Mouse (Mus musculus): ENCODE measurements around the gene Sh3bgr. TPM values are rescaled to one million over a fixed set of nuclear protein-coding genes. Genes with fewer than 3 reads are reported as not detected.

Gene Sh3bgr
- total and polyA plus RNA-seq, 3 experiments, result 1.1 to 2.0 TPM; not detected in 1

- no peaks in the 10 kb centered on the region for H3K4me1 ChIP-seq (ENCODE audit: control insufficient read depth in 1 of 2, insufficient read depth in 2 of 2, low read length in 2 of 2)
- H3K27me3 ChIP-seq (ENCODE audit: control insufficient read depth in 1 of 2, insufficient read depth in 2 of 2, low read length in 2 of 2), result no peaks in the 10 kb centered on the region
- TF ChIP-seq CHD1 (IDR thresholded peaks at IDR 0.05; ENCODE audit: low read depth, low read length) (no peak), SIN3A (IDR thresholded peaks at IDR 0.05; ENCODE audit: low read length) (no peak), ZKSCAN1 (IDR thresholded peaks at IDR 0.05; ENCODE audit: low read depth, low read length) (no peak), MAZ (IDR thresholded peaks at IDR 0.05; ENCODE audit: low read depth, low read length) (no peak), MAFK (IDR thresholded peaks at IDR 0.05; ENCODE audit: borderline replicate concordance, low read depth, low read length) (no peak), JUND (IDR thresholded peaks at IDR 0.05; ENCODE audit: low read depth, low read length) (no peak), UBTF (IDR thresholded peaks at IDR 0.05; ENCODE audit: borderline replicate concordance, insufficient read depth, low read depth, low read length) (no peak), TAL1 (IDR thresholded peaks at IDR 0.05; ENCODE audit: low read length) (no peak), CTCF (IDR thresholded peaks at IDR 0.05 in 2 of 3, conservative IDR thresholded peaks at IDR 0.05 in 1 of 3; ENCODE audit: control insufficient read depth in 1 of 3, insufficient read depth in 1 of 3, low read depth in 2 of 3, low read length in 3 of 3, poor library complexity in 1 of 3, severe bottlenecking in 1 of 3) (no peak), MAX (IDR thresholded peaks at IDR 0.05; ENCODE audit: low read length) (no peak), CHD2 (IDR thresholded peaks at IDR 0.05; ENCODE audit: low read length) (no peak), MXI1 (IDR thresholded peaks at IDR 0.05; ENCODE audit: low read depth, low read length) (no peak), EP300 (IDR thresholded peaks at IDR 0.05; ENCODE audit: low read depth in 1 of 2, low read length in 2 of 2) (no peak), NRF1 (IDR thresholded peaks at IDR 0.05; ENCODE audit: insufficient read depth, low read depth, low read length, poor library complexity, severe bottlenecking) (no peak)
- H3K79me2 ChIP-seq (ENCODE audit: control insufficient read depth, insufficient read depth, low read length, poor library complexity), result no peaks in the 10 kb centered on the region
- H3K4me3 ChIP-seq (ENCODE audit: control insufficient read depth in 1 of 2, insufficient read depth in 1 of 2, low read depth in 2 of 2, low read length in 2 of 2), result no peak overlapping the region
- H3K36me3 ChIP-seq (ENCODE audit: control insufficient read depth in 1 of 2, insufficient read depth in 2 of 2, low read length in 2 of 2), result no peaks in the 10 kb centered on the region; a peak in 1 of 4 replicates
- no peak overlapping the region for H3K9ac ChIP-seq (ENCODE audit: control insufficient read depth, low read depth, low read length, poor library complexity, severe bottlenecking)
- no peaks in the 10 kb centered on the region for H3K9me3 ChIP-seq (replicated peaks; ENCODE audit: insufficient read depth, low read length)
- H3K27ac ChIP-seq (ENCODE audit: control insufficient read depth, low read depth, low read length), result no peak overlapping the region
- no peak for DNase-seq (ENCODE audit: low read depth, low spot score)
These were observed 26.6 kb upstream of the Sh3bgr start for GRCm38 (mm10) chr16:96173648-96174047.

DNA sequence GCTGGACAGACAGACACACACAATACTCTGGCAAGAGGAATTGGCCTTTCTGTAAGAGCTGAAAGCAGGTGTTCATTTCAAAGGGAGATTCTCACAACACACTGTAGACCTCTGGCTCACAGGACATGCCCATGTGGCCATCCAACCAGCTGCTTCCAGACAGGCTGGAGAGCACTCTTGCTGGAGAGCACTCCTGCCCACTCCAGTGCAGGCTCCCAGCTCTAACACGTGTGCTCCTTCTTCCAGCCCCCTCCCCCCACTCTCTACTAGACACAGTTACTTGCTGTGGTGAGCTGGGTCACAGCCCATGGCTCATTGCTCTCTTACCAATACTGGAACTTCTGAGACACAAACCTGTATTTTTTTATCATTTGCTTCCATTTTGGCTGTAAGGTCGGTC, 24.9 kb upstream of the Sh3bgr start:
- H3K79me2 ChIP-seq (ENCODE audit: control insufficient read depth, insufficient read depth, low read length, poor library complexity), result no peaks in the 10 kb centered on the region
- H3K9me3 ChIP-seq (replicated peaks; ENCODE audit: insufficient read depth, low read length), result no peaks in the 10 kb centered on the region
- DNase-seq (ENCODE audit: low read depth, low spot score), result no peak
- no peak overlapping the region for H3K9ac ChIP-seq (ENCODE audit: control insufficient read depth, low read depth, low read length, poor library complexity, severe bottlenecking)
- H3K4me1 ChIP-seq (ENCODE audit: control insufficient read depth in 1 of 2, insufficient read depth in 2 of 2, low read length in 2 of 2), result no peaks in the 10 kb centered on the region
- H3K27me3 ChIP-seq (ENCODE audit: control insufficient read depth in 1 of 2, insufficient read depth in 2 of 2, low read length in 2 of 2), result no peaks in the 10 kb centered on the region
- TF ChIP-seq ZNF384 (IDR thresholded peaks at IDR 0.05; ENCODE audit: low read depth, low read length) (no peak), HCFC1 (IDR thresholded peaks at IDR 0.05; ENCODE audit: low read depth, low read length) (no peak), CHD1 (IDR thresholded peaks at IDR 0.05; ENCODE audit: low read depth, low read length) (no peak), MYC (IDR thresholded peaks at IDR 0.05; ENCODE audit: low read depth, low read length) (no peak), JUND (IDR thresholded peaks at IDR 0.05; ENCODE audit: low read depth, low read length) (no peak), RAD21 (IDR thresholded peaks at IDR 0.05; ENCODE audit: low read depth, low read length) (no peak), CTCF (IDR thresholded peaks at IDR 0.05 in 2 of 3, conservative IDR thresholded peaks at IDR 0.05 in 1 of 3; ENCODE audit: control insufficient read depth in 1 of 3, insufficient read depth in 1 of 3, low read depth in 2 of 3, low read length in 3 of 3, poor library complexity in 1 of 3, severe bottlenecking in 1 of 3) (no peak), KAT2A (conservative IDR thresholded peaks at IDR 0.05; ENCODE audit: low read depth, low read length) (no peak), USF1 (IDR thresholded peaks at IDR 0.05; ENCODE audit: low read depth, low read length) (no peak), EP300 (IDR thresholded peaks at IDR 0.05; ENCODE audit: low read depth in 1 of 2, low read length in 2 of 2) (no peak), MAX (IDR thresholded peaks at IDR 0.05; ENCODE audit: low read length) (no peak), RCOR1 (IDR thresholded peaks at IDR 0.05; ENCODE audit: low read depth, low read length) (no peak), MXI1 (IDR thresholded peaks at IDR 0.05; ENCODE audit: low read depth, low read length) (no peak)
- no peak overlapping the region for H3K4me3 ChIP-seq (ENCODE audit: control insufficient read depth in 1 of 2, insufficient read depth in 1 of 2, low read depth in 2 of 2, low read length in 2 of 2)
- H3K27ac ChIP-seq (ENCODE audit: control insufficient read depth, low read depth, low read length), result no peak overlapping the region
- no peaks in the 10 kb centered on the region; a peak in 1 of 4 replicates for H3K36me3 ChIP-seq (ENCODE audit: control insufficient read depth in 1 of 2, insufficient read depth in 2 of 2, low read length in 2 of 2)

Data from MEL (cell line).